Mouse (Mus musculus): ENCODE measurements around the gene Idh2. TPM values are rescaled to one million over a fixed set of nuclear protein-coding genes. Genes with fewer than 3 reads are reported as not detected.
"Not testable (repeated sequence)": the region's sequence is repeated elsewhere in the genome, so short reads cannot be mapped to it uniquely, and the experiment has no call there.

The Idh2 gene
- polyA plus RNA-seq, 1 experiment from 2014 or later: 183 TPM

- peak; percentile 86 for DNase-seq
- Histone ChIP-seq H3K4me2 (ENCODE audit: low read depth, low read length) (no peak overlapping the region), H3K27me3 (ENCODE audit: insufficient read depth, low read length) (no peaks in the 10 kb centered on the region), H3K9me3 (ENCODE audit: low read length) (peaks cover 13% of the 10 kb centered on the region), H3K9ac (replicated peaks) (no peak overlapping the region), H3K36me3 (replicated peaks; ENCODE audit: insufficient read depth, low read length) (no peaks in the 10 kb centered on the region), H3K4me1 (ENCODE audit: insufficient read depth) (peaks cover 31% of the 10 kb centered on the region), H3K27ac (ENCODE audit: low read depth) (no peak overlapping the region), H3K4me3 (ENCODE audit: low read depth, low read length) (no peak overlapping the region)
- WGBS (ENCODE audit: insufficient replicate concordance): 17% methylated on average over 9 of the region's 9 CpGs
- TF ChIP-seq EP300 (IDR thresholded peaks at IDR 0.05; ENCODE audit: low read depth): no peak
- TF ChIP-seq CTCF (IDR thresholded peaks at IDR 0.05; ENCODE audit: low read depth): peak; percentile 94
- peak; percentile 49 for ATAC-seq
Observed at GRCm38 (mm10) chr7:80140815-80141214, 25.6 kb upstream of the Idh2 start.

- H3K9me3 ChIP-seq (ENCODE audit: low read length): peaks cover 13% of the 10 kb centered on the region
- no peaks in the 10 kb centered on the region for H3K36me3 ChIP-seq (replicated peaks; ENCODE audit: insufficient read depth, low read length)
- no peak overlapping the region for H3K27ac ChIP-seq (ENCODE audit: low read depth)
- H3K4me3 ChIP-seq (ENCODE audit: low read depth, low read length): no peak overlapping the region
- H3K4me1 ChIP-seq (ENCODE audit: insufficient read depth): peaks cover 24% of the 10 kb centered on the region
- no peak overlapping the region for H3K9ac ChIP-seq (replicated peaks)
- no peak overlapping the region for H3K4me2 ChIP-seq (ENCODE audit: low read depth, low read length)
- ATAC-seq (no peak), DNase-seq (no peak)
- 88% methylated on average over 1 of the region's 1 CpGs for WGBS (ENCODE audit: insufficient replicate concordance)
- no peak for TF ChIP-seq CTCF (IDR thresholded peaks at IDR 0.05; ENCODE audit: low read depth)
- no peak for TF ChIP-seq EP300 (IDR thresholded peaks at IDR 0.05; ENCODE audit: low read depth)
- H3K27me3 ChIP-seq (ENCODE audit: insufficient read depth, low read length): no peaks in the 10 kb centered on the region
Observed at GRCm38 (mm10) chr7:80138375-80138774, 23.2 kb upstream of the Idh2 start.

GRCm38 (mm10) chr7:80135173-80135532 is 20.0 kb upstream of the Idh2 start:
- Histone ChIP-seq H3K27me3 (ENCODE audit: insufficient read depth, low read length) (no peaks in the 10 kb centered on the region), H3K27ac (ENCODE audit: low read depth) (peak overlapping the region; percentile 29; the same call in 1 of the 2 replicates), H3K4me1 (ENCODE audit: insufficient read depth) (peaks cover 18% of the 10 kb centered on the region), H3K4me2 (ENCODE audit: low read depth, low read length) (no peak overlapping the region), H3K9me3 (ENCODE audit: low read length) (peaks cover 13% of the 10 kb centered on the region), H3K4me3 (ENCODE audit: low read depth, low read length) (no peak overlapping the region), H3K36me3 (replicated peaks; ENCODE audit: insufficient read depth, low read length) (no peaks in the 10 kb centered on the region), H3K9ac (replicated peaks) (no peak overlapping the region)
- no peak for ATAC-seq
- TF ChIP-seq CTCF (IDR thresholded peaks at IDR 0.05; ENCODE audit: low read depth): no peak
- TF ChIP-seq EP300 (IDR thresholded peaks at IDR 0.05; ENCODE audit: low read depth): no peak
- no peak for DNase-seq
- WGBS (ENCODE audit: insufficient replicate concordance): 67% methylated on average over 1 of the region's 1 CpGs

GRCm38 (mm10) chr7:80134454-80135172 is 19.4 kb upstream of the Idh2 start:
- H3K9ac ChIP-seq (replicated peaks): no peak overlapping the region
- ATAC-seq: no peak
- DNase-seq: peak; percentile 77
- H3K9me3 ChIP-seq (ENCODE audit: low read length): peaks cover 13% of the 10 kb centered on the region
- no peak overlapping the region; the same call in 1 of the 2 replicates for H3K4me2 ChIP-seq (ENCODE audit: low read depth, low read length)
- H3K4me3 ChIP-seq (ENCODE audit: low read depth, low read length): no peak overlapping the region
- H3K27me3 ChIP-seq (ENCODE audit: insufficient read depth, low read length): no peaks in the 10 kb centered on the region
- H3K36me3 ChIP-seq (replicated peaks; ENCODE audit: insufficient read depth, low read length): no peaks in the 10 kb centered on the region
- TF ChIP-seq EP300 (IDR thresholded peaks at IDR 0.05; ENCODE audit: low read depth) (peak; percentile 33; the same call in 1 of the 2 replicates), CTCF (IDR thresholded peaks at IDR 0.05; ENCODE audit: low read depth) (no peak)
- peak overlapping the region; percentile 29; the same call in 1 of the 2 replicates for H3K27ac ChIP-seq (ENCODE audit: low read depth)
- 54% methylated on average over 8 of the region's 8 CpGs for WGBS (ENCODE audit: insufficient replicate concordance)
- H3K4me1 ChIP-seq (ENCODE audit: insufficient read depth): peaks cover 22% of the 10 kb centered on the region

GRCm38 (mm10) chr7:80132541-80132940 is 17.3 kb upstream of the Idh2 start:
- Histone ChIP-seq H3K27ac (ENCODE audit: low read depth) (no peak overlapping the region), H3K36me3 (replicated peaks; ENCODE audit: insufficient read depth, low read length) (no peaks in the 10 kb centered on the region), H3K9me3 (ENCODE audit: low read length) (peaks cover 13% of the 10 kb centered on the region), H3K4me3 (ENCODE audit: low read depth, low read length) (no peak overlapping the region), H3K4me2 (ENCODE audit: low read depth, low read length) (no peak overlapping the region), H3K4me1 (ENCODE audit: insufficient read depth) (peaks cover 24% of the 10 kb centered on the region), H3K9ac (replicated peaks) (no peak overlapping the region), H3K27me3 (ENCODE audit: insufficient read depth, low read length) (no peaks in the 10 kb centered on the region)
- TF ChIP-seq CTCF (IDR thresholded peaks at IDR 0.05; ENCODE audit: low read depth): peak; percentile 89
- no peak for TF ChIP-seq EP300 (IDR thresholded peaks at IDR 0.05; ENCODE audit: low read depth)
- DNase-seq (peak; percentile 82), ATAC-seq (no peak)
- 27% methylated on average over 9 of the region's 9 CpGs for WGBS (ENCODE audit: insufficient replicate concordance)

- H3K9me3 ChIP-seq (ENCODE audit: low read length); ATAC-seq; H3K4me3 ChIP-seq (ENCODE audit: low read depth, low read length); DNase-seq; H3K4me2 ChIP-seq (ENCODE audit: low read depth, low read length); H3K9ac ChIP-seq (replicated peaks); H3K36me3 ChIP-seq (replicated peaks; ENCODE audit: insufficient read depth, low read length); H3K27me3 ChIP-seq (ENCODE audit: insufficient read depth, low read length): not testable (repeated sequence)
- Histone ChIP-seq H3K4me1 (ENCODE audit: insufficient read depth) (peaks cover 24% of the 10 kb centered on the region), H3K27ac (ENCODE audit: low read depth) (peak overlapping the region; percentile 62; the same call in 1 of the 2 replicates)
- WGBS (ENCODE audit: insufficient replicate concordance): 60% methylated on average over 7 of the region's 7 CpGs
- TF ChIP-seq CTCF (IDR thresholded peaks at IDR 0.05; ENCODE audit: low read depth): peak; percentile 59
Observed at GRCm38 (mm10) chr7:80131315-80131714, 16.1 kb upstream of the Idh2 start.

Data from liver, postnatal 0 days (tissue).